Mouse (Mus musculus) erythroblast, adult 5-6 weeks (primary cell): ENCODE data around the gene Hoxd4. TPM values are rescaled to one million over a fixed set of nuclear protein-coding genes. Genes with fewer than 3 reads are reported as not detected.

ENCODE experiments used
- ATAC-seq: replicated peaks from 2 replicates; pipeline ENCODE4 v1.8.0; 2016; ENCODE audit warnings: moderate number of reproducible peaks, mild to moderate bottlenecking, moderate TSS enrichment, inconsistent platforms; ENCODE audit not compliant: poor library complexity, low FRiP score, severe bottlenecking
- total RNA-seq, 2 experiments: library from RNA; stranded (forward) in 1 of 2; stranded (reverse) in 1 of 2; fragments of 150-400 nt in 1 of 2; fragments of 200-764, 138-1000 nt in 1 of 2; gene quantifications; 2 replicates each; pipeline versions ENCODE4 v1.2.3 to v1.2.4; 2015 to 2017; ENCODE audit warnings: low replicate concordance in 2 of 2

Hoxd4 gene
- total RNA-seq, 2 experiments from 2014 or later, result not detected

- ATAC-seq, result no peak
Observed at GRCm38 (mm10) chr2:74691022-74691951, 20.4 kb upstream of the Hoxd4 start, which contains the start of gene Hoxd10. Gene Hoxd10, plus strand, starts transcription at chr2:74691924.

- no peak for ATAC-seq
Observed at GRCm38 (mm10) chr2:74691995-74692807, 19.5 kb upstream of the Hoxd4 start.

DNA sequence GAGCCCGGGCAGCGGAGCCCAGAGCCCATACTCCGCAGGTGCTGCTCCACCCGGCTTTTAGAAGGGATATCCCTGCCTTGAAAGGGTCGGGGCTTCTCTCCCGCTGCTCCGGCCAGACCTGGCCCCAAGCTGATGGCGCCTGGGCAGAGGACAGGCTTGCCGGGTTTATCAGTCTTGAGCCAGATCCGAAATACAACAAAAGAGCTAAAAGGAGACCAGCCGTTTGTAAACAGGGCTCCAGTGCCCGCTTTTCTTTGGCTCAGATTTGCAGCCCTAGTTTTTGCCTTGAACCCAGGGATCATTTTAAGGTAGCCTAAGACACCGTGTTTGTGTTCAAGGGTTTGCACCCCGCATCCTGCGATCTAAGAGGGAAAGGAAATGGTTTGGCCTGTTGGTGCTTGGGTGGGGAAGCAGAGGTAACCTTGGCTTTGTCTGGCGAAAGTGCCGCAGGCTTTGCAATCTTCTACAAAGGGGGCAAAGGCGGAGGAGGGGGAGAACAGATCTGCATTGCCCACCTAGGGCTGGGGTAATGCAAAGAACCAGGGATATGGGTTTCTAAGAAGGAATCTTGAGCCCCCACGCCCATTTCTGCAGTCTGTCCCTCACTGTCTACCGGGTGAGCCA is 18.8 kb upstream of the Hoxd4 start:
- ATAC-seq, result no peak

DNA sequence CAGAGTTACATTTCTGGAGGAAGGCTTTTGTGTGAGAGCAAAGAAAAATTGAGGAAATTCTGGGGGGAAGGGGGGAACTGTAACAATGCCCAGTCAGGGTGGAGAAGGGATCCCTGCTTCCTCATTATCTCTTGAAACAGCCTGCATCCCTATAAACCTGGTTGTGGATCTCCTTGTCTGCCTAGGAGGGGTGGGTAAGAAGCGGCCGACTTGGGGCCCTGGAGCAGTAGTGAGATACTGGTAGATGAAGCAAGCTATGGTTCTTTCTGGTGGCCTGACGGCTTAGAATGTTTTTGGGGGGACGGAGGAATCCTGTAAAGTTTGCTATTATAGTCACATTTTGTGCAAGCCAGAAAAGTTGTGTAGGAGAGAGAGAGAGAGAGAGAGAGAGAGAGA is 18.3 kb upstream of the Hoxd4 start:
- no peak for ATAC-seq

- no peak for ATAC-seq
Observed at GRCm38 (mm10) chr2:74694066-74694465, 17.7 kb upstream of the Hoxd4 start.

DNA sequence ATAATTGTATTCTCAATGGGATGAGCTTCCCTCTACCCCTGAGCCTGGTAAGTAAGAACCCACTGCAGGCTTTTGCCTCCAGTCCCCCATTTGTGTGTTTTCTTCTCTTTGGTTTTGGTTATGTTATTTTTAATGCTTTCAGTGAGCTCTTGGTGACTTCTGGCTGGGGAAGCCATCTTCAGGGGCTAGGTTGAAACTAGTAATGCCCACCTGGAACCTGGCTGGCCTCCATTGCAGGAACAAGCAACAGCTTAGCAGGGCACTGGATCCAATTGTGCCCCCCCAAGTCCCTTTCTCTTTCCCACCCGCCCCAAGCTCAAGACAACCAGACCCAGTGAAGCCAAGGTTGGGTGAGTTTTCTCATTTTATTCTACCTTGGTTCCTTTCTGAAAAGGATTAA is 16.3 kb upstream of the Hoxd4 start:
- ATAC-seq, result no peak

DNA sequence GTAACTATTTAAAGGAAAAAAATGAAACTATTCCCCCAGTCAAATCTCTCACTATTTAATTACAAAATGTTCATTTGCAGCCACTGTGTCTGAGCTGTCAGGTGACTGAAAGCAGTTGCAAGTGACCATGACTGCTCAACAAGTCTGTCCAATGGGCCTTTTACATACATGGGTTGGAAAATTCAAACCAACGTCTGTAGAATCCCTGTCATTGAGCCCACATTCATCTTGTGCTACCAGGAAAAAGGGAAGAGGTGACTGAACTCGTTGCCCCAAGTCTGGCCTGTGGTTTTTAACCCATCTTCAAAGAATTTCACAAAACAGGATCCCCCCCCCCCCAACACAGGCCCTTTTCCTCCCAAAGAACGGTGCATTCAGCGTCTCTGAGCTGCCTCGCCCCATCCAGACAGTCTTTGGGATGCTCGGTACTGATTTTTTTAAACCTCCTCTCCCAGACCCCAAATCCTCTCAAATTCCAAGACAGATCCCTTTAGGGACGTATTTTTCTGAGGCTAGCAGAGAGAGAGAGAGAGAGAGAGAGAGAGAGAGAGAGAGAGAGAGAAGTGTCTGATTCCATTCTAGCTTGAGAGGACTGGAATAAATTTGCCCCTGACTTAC is 15.8 kb upstream of the Hoxd4 start:
- no peak for ATAC-seq

DNA sequence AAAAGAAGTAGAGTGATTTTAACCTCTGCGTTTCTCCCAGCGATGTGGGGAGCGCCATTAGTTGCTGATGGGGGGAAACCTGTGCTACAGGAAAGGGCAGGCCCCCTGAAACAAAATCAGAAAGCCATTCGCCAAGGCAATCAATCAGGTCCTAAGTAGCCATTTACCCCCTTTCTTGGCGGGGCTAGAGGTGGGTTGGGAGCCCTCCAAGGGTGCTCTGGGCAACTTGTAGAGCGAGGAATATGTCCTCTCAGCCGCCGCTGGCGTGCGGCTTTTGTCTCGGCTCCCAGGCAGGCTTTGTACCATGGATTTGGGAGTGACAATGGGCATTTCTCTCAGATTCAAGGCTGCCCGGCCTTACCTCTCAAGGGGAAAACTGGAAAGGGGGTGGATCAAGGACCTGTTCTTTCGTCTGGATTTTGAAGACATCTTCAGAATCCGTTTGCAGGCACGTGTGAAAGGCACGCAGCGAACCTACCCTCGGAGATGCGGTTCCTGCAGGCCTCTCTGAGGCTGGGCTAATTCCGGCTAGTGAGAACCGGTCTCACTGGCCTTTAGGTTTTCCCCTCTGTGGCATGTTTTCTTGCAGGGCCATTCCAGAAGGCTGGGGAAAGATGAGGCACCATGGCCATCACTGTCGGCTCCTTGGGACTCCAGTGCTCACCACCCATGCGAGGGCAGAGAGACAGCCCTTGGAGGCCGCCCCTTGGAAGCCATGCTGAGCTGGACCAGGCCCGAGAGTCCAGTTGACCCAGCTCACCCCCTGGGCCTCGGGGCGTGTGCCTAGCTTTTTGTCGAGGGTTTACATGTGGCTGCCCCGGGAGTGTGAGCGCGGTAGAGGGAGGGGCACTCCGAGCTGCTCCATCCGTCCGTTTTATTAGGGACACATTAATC is 15.0 kb upstream of the Hoxd4 start:
- no peak for ATAC-seq

DNA sequence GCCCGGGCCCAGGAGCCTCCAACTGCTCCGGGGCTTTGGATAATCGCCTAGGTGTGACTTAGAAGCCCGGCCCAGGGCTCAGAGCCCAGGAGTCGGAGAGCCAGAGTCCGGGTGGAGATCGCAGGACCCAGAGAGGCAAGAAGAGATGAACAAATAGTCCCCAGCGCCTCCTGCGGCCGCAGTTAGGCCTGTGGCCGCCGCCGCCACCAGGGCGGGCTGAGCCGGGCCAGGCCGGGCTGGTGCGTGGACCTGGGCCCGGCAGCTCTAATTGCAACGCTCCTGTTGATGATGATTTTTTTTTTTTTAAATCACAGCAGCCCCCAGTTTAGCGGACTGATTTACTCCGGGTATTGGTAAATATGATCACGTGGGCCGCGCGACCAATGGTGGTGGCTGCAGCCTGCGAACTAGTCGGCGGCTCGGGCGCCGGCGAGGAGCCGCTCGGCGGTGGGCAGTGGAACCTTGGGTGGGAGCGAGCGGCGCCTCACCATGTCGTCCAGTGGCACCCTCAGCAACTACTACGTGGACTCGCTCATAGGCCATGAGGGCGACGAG is 14.1 kb upstream of the Hoxd4 start, which contains the start of gene Hoxd9:
TSS of gene Hoxd9 (plus strand) at position 161 of the 555 bp plus-strand sequence.
- ATAC-seq, result no peak

DNA sequence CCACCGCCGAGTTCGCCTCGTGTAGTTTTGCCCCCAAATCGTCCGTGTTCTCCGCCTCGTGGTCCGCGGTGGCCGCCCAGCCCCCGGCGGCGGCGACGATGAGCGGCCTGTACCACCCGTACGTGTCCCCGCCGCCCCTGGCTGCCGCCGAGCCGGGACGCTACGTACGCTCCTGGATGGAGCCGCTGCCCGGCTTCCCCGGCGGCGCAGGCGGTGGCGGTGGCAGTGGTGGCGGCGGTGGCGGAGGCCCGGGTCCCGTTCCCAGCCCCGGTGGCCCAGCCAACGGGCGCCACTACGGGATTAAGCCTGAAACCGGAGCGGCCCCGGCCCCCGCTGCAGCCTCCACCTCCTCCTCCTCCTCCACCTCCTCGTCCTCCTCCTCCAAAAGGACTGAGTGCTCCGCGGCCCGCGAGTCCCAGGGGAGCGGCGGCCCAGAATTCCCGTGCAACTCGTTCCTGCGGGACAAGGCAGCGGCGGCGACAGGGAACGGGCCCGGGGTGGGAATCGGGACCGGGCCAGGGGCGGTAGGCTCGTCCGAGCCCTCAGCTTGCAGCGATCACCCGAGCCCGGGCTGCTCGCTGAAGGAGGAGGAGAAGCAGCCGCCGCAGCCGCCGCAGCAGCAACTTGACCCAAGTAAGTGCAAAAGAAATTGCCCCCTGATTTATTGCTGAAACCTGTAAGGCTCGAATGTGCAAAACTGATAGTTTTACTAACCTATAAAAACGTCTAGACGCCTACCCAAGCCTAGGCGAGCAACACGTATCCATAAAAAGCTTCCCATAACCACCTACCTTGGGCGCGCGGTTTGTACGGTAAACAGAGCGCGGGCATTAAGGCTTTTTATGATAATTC is 13.3 kb upstream of the Hoxd4 start:
- ATAC-seq, result no peak

- no peak for ATAC-seq
Observed at GRCm38 (mm10) chr2:74699053-74699430, 12.7 kb upstream of the Hoxd4 start.

GRCm38 (mm10) chr2:74699664-74700545 is 11.8 kb upstream of the Hoxd4 start:
- ATAC-seq, result no peak

DNA sequence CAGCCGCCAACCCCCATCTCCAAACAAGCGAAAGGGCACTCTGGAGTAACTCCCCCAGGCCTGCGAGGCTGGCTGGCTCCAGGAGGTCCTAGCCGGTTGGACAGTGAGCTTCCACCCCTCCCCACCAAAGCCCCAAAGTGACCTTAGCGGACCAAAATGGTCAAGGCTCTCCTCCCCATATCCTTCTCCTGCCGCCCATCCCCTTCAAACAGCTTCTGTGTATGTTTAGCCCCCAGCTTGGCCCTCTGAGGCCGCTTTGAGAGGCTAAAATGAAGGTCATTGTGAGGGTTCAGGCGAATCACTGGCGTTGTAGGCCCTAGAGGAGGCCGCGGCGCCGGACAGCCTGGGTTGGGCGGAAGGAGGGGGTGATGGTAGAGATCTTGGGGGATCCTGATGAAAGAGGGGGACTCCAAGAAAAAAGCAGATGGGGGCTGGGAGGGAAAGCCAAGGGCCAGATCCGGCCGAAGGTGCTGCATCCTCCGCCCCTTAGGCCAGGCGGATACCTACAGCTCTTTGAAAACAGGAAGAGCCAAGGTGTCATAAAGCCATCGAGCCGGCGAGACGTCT is 11.1 kb upstream of the Hoxd4 start:
- no peak for ATAC-seq

DNA sequence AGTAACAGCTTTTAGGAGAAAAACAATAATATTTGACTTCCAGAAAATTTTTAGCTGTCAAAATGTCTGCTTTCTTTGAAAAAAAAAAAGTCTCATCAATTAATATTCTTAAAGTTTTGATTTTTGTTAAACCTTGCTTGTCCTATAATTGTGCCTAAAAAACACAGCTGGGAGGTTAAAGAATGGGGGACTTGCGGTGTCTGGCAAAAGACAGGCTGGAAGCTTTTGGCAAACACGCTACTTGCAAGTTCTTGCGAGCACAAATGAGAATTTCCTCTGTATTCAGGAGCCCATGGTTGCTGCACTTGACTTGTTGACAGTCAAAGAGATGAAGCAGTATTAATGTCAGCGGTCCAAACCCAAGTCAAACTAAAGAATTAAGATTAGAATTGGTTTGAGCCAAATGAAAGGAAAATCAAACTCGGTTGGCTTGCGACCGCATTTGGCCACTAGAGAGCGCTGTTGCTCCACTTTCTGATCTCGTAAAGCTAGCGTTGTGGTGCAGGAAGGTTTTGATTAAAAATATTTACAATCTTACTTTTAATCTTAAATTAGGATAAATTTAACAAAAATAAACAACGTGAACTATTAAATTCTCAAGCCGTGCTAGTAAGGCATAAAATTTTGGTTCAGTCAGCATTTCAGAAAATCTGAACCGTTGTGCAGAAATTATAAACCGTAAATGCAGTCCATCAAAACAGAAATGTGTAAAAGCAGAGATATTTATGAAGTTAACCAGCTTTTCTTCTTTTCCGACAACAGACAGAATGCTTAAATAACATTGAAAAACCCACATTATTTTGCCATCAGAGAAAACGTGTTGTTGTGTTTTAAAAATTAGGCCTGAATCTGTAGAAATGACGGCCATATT is 9.5 kb upstream of the Hoxd4 start:
- no peak for ATAC-seq

- ATAC-seq, result no peak
Observed at GRCm38 (mm10) chr2:74702820-74703219, 8.9 kb upstream of the Hoxd4 start.

DNA sequence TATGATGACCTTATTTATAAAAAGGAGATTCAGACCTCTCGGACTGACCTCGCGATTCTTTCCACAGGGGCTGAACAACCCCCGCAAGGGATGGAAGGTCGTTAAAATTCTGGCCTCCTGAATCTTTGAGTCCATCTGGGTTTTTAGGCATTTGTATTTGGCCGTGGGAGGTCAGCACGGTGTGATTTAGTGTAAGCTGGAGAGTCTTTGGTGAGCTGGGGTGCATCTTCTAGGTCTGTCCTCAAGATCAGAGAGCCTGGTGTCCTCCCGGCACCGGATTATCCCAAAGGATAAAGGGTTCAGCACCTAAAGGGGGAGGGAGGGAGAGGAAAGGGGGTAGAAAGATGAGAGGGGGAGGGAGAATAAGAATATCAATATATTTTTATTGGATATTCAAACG is 8.4 kb upstream of the Hoxd4 start:
- no peak for ATAC-seq
